Mouse (Mus musculus): ENCODE results near the gene H2afz. TPM values are rescaled to one million over a fixed set of nuclear protein-coding genes. Genes with fewer than 3 reads are reported as not detected.

Gene H2afz
- total and polyA plus RNA-seq, 2 experiments from 2014 or later = 567 to 814 TPM

DNA sequence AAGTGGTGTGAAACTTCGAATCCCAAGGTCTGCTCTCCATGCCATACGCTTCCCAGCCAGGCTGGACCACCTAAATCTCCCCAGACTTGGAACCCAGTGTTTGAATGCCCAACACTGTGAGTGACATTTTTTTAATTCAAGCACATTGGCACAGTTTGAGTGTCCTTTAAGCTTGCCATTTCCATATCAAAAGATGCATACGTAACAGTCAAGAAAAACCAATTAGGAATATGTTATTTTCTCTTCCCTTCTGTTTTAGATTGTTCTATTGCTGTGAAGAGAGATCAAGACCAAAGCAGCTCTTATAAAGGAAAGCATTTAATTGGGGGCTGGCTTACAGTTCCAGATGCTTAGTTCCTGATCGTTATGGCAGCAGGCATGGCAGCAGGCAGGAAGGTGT is 2.9 kb upstream of the H2afz start:
- no peaks in the 10 kb centered on the region for H3K9me3 ChIP-seq (ENCODE audit: low read length)
- DNase-seq (ENCODE audit: low spot score) (no peak), ATAC-seq (no peak)
- no peak overlapping the region for H3K4me2 ChIP-seq (ENCODE audit: low read depth, low read length)
- no peak overlapping the region for H3K4me3 ChIP-seq (ENCODE audit: low read length)
- no peak overlapping the region for H3K27ac ChIP-seq
- H3K4me1 ChIP-seq (ENCODE audit: insufficient read depth, low read length) = no peaks in the 10 kb centered on the region
- H3K27me3 ChIP-seq (ENCODE audit: insufficient read depth, low read length) = no peaks in the 10 kb centered on the region
- H3K36me3 ChIP-seq (ENCODE audit: insufficient read depth, low read length) = no peaks in the 10 kb centered on the region
- TF ChIP-seq CTCF (IDR thresholded peaks at IDR 0.05; ENCODE audit: low read depth) = no peak
- no peak overlapping the region for H3K9ac ChIP-seq (replicated peaks; ENCODE audit: low read length)
- 81% methylated on average over 4 of the region's 4 CpGs for WGBS

DNA sequence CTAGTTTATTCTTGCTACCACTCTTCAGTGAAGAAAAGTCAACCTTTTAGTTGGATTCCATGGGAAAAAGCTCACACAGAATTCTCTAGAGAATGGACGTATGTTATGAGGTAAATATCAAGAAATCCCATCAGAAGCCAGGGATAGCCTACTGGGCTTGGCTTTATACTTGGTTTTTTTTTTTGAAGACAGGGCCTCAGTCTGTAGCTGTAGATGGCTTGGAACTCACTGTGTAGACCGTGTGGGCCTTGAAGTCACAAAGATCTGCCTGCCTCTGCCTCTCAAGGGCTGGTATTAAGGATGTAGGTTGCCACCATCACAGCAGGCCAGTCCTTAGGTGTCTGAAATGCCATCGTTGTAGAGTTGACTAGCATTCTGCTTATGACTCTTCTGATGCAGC is 1.7 kb upstream of the H2afz start:
- no peak for TF ChIP-seq CTCF (IDR thresholded peaks at IDR 0.05; ENCODE audit: low read depth)
- Histone ChIP-seq H3K4me1 (ENCODE audit: insufficient read depth, low read length) (no peaks in the 10 kb centered on the region), H3K9me3 (ENCODE audit: low read length) (no peaks in the 10 kb centered on the region), H3K4me2 (ENCODE audit: low read depth, low read length) (no peak overlapping the region), H3K4me3 (ENCODE audit: low read length) (no peak overlapping the region), H3K36me3 (ENCODE audit: insufficient read depth, low read length) (no peaks in the 10 kb centered on the region), H3K9ac (replicated peaks; ENCODE audit: low read length) (no peak overlapping the region), H3K27ac (no peak overlapping the region), H3K27me3 (ENCODE audit: insufficient read depth, low read length) (no peaks in the 10 kb centered on the region)
- DNase-seq (ENCODE audit: low spot score) (no peak), ATAC-seq (no peak)
- 98% methylated on average over 3 of the region's 3 CpGs for WGBS

DNA sequence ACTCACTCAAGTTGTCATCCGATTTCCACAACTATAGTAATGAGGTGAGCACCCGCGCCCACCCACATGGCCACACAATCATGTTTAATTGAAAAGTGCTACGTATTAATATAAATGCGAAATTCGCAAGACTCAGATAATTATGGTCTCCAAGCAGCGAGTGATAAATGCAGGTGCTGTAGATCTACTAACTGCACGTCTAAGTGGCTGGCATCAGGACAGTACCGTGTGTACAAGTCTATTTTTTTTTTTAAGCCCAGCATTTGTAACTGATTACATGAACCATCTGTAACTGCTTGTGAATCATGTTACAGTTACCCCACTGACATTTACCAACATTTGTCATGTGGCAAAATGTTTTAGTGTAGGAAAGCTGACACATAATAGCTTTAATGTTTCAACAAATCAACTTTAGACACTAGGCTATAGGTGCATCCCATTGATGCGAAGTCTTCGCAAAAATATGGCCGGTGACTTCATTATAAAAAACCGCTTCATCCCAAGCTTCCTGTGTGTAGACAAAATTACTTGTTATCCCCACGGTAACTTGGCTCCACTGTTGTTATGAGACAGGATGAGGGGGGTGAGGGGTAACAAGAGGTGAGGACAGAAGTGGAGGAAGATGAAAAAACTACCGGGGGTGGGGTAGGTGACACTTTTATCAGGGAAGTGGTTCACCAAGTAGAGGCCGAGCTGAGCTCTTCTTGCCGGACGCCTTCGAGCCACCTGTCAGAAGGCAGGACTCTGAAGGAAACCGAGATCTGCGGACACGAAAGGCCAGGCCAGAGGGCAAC is 760 bp upstream of the H2afz start:
- H3K4me2 ChIP-seq (ENCODE audit: low read depth, low read length) = peak overlapping the region; percentile 54
- no peak for DNase-seq (ENCODE audit: low spot score)
- peak overlapping the region; percentile 47 for H3K9ac ChIP-seq (replicated peaks; ENCODE audit: low read length)
- no peak for ATAC-seq
- H3K27me3 ChIP-seq (ENCODE audit: insufficient read depth, low read length) = no peaks in the 10 kb centered on the region
- H3K36me3 ChIP-seq (ENCODE audit: insufficient read depth, low read length) = no peaks in the 10 kb centered on the region
- no peaks in the 10 kb centered on the region for H3K4me1 ChIP-seq (ENCODE audit: insufficient read depth, low read length)
- peak overlapping the region; percentile 96 for H3K27ac ChIP-seq
- no peaks in the 10 kb centered on the region for H3K9me3 ChIP-seq (ENCODE audit: low read length)
- H3K4me3 ChIP-seq (ENCODE audit: low read length) = peak overlapping the region; percentile 80
- 34% methylated on average over 22 of the region's 22 CpGs for WGBS
- no peak for TF ChIP-seq CTCF (IDR thresholded peaks at IDR 0.05; ENCODE audit: low read depth)

- Histone ChIP-seq H3K9me3 (ENCODE audit: low read length) (no peaks in the 10 kb centered on the region), H3K36me3 (ENCODE audit: insufficient read depth, low read length) (no peaks in the 10 kb centered on the region), H3K4me3 (ENCODE audit: low read length) (peak overlapping the region; percentile 80), H3K27me3 (ENCODE audit: insufficient read depth, low read length) (no peaks in the 10 kb centered on the region), H3K27ac (peak overlapping the region; percentile 96), H3K4me1 (ENCODE audit: insufficient read depth, low read length) (peaks cover 6% of the 10 kb centered on the region; the same call in 1 of the 2 replicates), H3K9ac (replicated peaks; ENCODE audit: low read length) (peak overlapping the region; percentile 77), H3K4me2 (ENCODE audit: low read depth, low read length) (peak overlapping the region; percentile 63)
- under 1% methylated on average over 59 of the region's 74 CpGs for WGBS
- ATAC-seq (peak; percentile 47), DNase-seq (ENCODE audit: low spot score) (peak; percentile 96)
- TF ChIP-seq CTCF (IDR thresholded peaks at IDR 0.05; ENCODE audit: low read depth) = peak; percentile 87
Measured at GRCm38 (mm10) chr3:137864988-137865982, 998 bp downstream of the H2afz start.

- no peak for ATAC-seq
- peak overlapping the region; percentile 87 for H3K4me3 ChIP-seq (ENCODE audit: low read length)
- peak overlapping the region; percentile 81 for H3K4me2 ChIP-seq (ENCODE audit: low read depth, low read length)
- H3K9ac ChIP-seq (replicated peaks; ENCODE audit: low read length) = peak overlapping the region; percentile 94
- no peaks in the 10 kb centered on the region for H3K36me3 ChIP-seq (ENCODE audit: insufficient read depth, low read length)
- peaks cover 6% of the 10 kb centered on the region; the same call in 1 of the 2 replicates for H3K4me1 ChIP-seq (ENCODE audit: insufficient read depth, low read length)
- H3K27me3 ChIP-seq (ENCODE audit: insufficient read depth, low read length) = no peaks in the 10 kb centered on the region
- no peak for TF ChIP-seq CTCF (IDR thresholded peaks at IDR 0.05; ENCODE audit: low read depth)
- WGBS = 0% methylated on average over 2 of the region's 2 CpGs
- no peak for DNase-seq (ENCODE audit: low spot score)
- H3K9me3 ChIP-seq (ENCODE audit: low read length) = no peaks in the 10 kb centered on the region
- H3K27ac ChIP-seq = peak overlapping the region; percentile 97
Measured at GRCm38 (mm10) chr3:137867133-137867436, 2.8 kb downstream of the H2afz start.

- 1% methylated on average over 77 of the region's 94 CpGs for WGBS
- ATAC-seq (peak; percentile 20), DNase-seq (ENCODE audit: low spot score) (peak; percentile 78)
- Histone ChIP-seq H3K36me3 (ENCODE audit: insufficient read depth, low read length) (no peaks in the 10 kb centered on the region), H3K9me3 (ENCODE audit: low read length) (no peaks in the 10 kb centered on the region), H3K4me2 (ENCODE audit: low read depth, low read length) (peak within 1 kb of the TSS; percentile 81), H3K4me3 (ENCODE audit: low read length) (peak within 1 kb of the TSS; percentile 87), H3K27me3 (ENCODE audit: insufficient read depth, low read length) (no peaks in the 10 kb centered on the region), H3K4me1 (ENCODE audit: insufficient read depth, low read length) (peaks cover 6% of the 10 kb centered on the region; the same call in 1 of the 2 replicates), H3K9ac (replicated peaks; ENCODE audit: low read length) (peak within 1 kb of the TSS; percentile 94), H3K27ac (peak within 1 kb of the TSS; percentile 97)
- TF ChIP-seq CTCF (IDR thresholded peaks at IDR 0.05; ENCODE audit: low read depth) = no peak
Measured at GRCm38 (mm10) chr3:137867437-137868093, 3.3 kb downstream of the H2afz start, which contains the start of gene Dnajb14. Gene Dnajb14, plus strand, starts transcription at chr3:137867675.

Data from hindbrain, postnatal 0 days (tissue).